Mouse (Mus musculus): ENCODE measurements around the gene Hspd1. TPM values are rescaled to one million over a fixed set of nuclear protein-coding genes. Genes with fewer than 3 reads are reported as not detected.

Gene Hspd1
- polyA plus RNA-seq, 1 experiment, result 28.3 TPM

GRCm38 (mm10) chr1:55051671-55052070 lies 36.4 kb downstream of the Hspd1 start:
- no peaks in the 10 kb centered on the region for H3K4me1 ChIP-seq (replicated peaks; ENCODE audit: control insufficient read depth, insufficient read depth, low read length)
- H3K36me3 ChIP-seq (ENCODE audit: control insufficient read depth, insufficient read depth, low read length), result no peaks in the 10 kb centered on the region
- DNase-seq, result no peak
- no peaks in the 10 kb centered on the region for H3K27me3 ChIP-seq (ENCODE audit: control insufficient read depth, insufficient read depth, low read length)
- no peak overlapping the region for H3K27ac ChIP-seq (ENCODE audit: control insufficient read depth, insufficient read depth, low read length)
- WGBS, result 96% methylated on average over 3 of the region's 3 CpGs
- H3K4me3 ChIP-seq (ENCODE audit: control insufficient read depth, insufficient read depth, low read length), result no peak overlapping the region
- TF ChIP-seq POLR2A (IDR thresholded peaks at IDR 0.05; ENCODE audit: control insufficient read depth, extremely low read depth, insufficient read depth, low read length, poor library complexity), result no peak
- no peak for TF ChIP-seq CTCF (IDR thresholded peaks at IDR 0.05; ENCODE audit: borderline replicate concordance, control insufficient read depth, extremely low read depth, insufficient read depth, low read length, poor library complexity)

GRCm38 (mm10) chr1:55048841-55049587 lies 39.0 kb downstream of the Hspd1 start:
- Histone ChIP-seq H3K4me3 (ENCODE audit: control insufficient read depth, insufficient read depth, low read length) (no peak overlapping the region), H3K27ac (ENCODE audit: control insufficient read depth, insufficient read depth, low read length) (no peak overlapping the region), H3K27me3 (ENCODE audit: control insufficient read depth, insufficient read depth, low read length) (no peaks in the 10 kb centered on the region), H3K4me1 (replicated peaks; ENCODE audit: control insufficient read depth, insufficient read depth, low read length) (no peaks in the 10 kb centered on the region), H3K36me3 (ENCODE audit: control insufficient read depth, insufficient read depth, low read length) (no peaks in the 10 kb centered on the region)
- TF ChIP-seq POLR2A (IDR thresholded peaks at IDR 0.05; ENCODE audit: control insufficient read depth, extremely low read depth, insufficient read depth, low read length, poor library complexity), result no peak
- TF ChIP-seq CTCF (IDR thresholded peaks at IDR 0.05; ENCODE audit: borderline replicate concordance, control insufficient read depth, extremely low read depth, insufficient read depth, low read length, poor library complexity), result no peak
- DNase-seq, result no peak
- WGBS, result 79% methylated on average over 4 of the region's 4 CpGs

- Histone ChIP-seq H3K4me3 (ENCODE audit: control insufficient read depth, insufficient read depth, low read length) (no peak overlapping the region), H3K4me1 (replicated peaks; ENCODE audit: control insufficient read depth, insufficient read depth, low read length) (no peaks in the 10 kb centered on the region), H3K27ac (ENCODE audit: control insufficient read depth, insufficient read depth, low read length) (no peak overlapping the region), H3K36me3 (ENCODE audit: control insufficient read depth, insufficient read depth, low read length) (no peaks in the 10 kb centered on the region), H3K27me3 (ENCODE audit: control insufficient read depth, insufficient read depth, low read length) (no peaks in the 10 kb centered on the region)
- no peak for DNase-seq
- TF ChIP-seq CTCF (IDR thresholded peaks at IDR 0.05; ENCODE audit: borderline replicate concordance, control insufficient read depth, extremely low read depth, insufficient read depth, low read length, poor library complexity), result no peak
- TF ChIP-seq POLR2A (IDR thresholded peaks at IDR 0.05; ENCODE audit: control insufficient read depth, extremely low read depth, insufficient read depth, low read length, poor library complexity), result no peak
- WGBS, result 82% methylated on average over 3 of the region's 3 CpGs
These were observed 44.9 kb downstream of the Hspd1 start for GRCm38 (mm10) chr1:55043164-55043563.

GRCm38 (mm10) chr1:55042246-55042645 lies 45.8 kb downstream of the Hspd1 start:
- TF ChIP-seq CTCF (IDR thresholded peaks at IDR 0.05; ENCODE audit: borderline replicate concordance, control insufficient read depth, extremely low read depth, insufficient read depth, low read length, poor library complexity) (no peak), POLR2A (IDR thresholded peaks at IDR 0.05; ENCODE audit: control insufficient read depth, extremely low read depth, insufficient read depth, low read length, poor library complexity) (no peak)
- peak; percentile 47 for DNase-seq
- no peaks in the 10 kb centered on the region for H3K36me3 ChIP-seq (ENCODE audit: control insufficient read depth, insufficient read depth, low read length)
- no peak overlapping the region for H3K27ac ChIP-seq (ENCODE audit: control insufficient read depth, insufficient read depth, low read length)
- no peaks in the 10 kb centered on the region for H3K4me1 ChIP-seq (replicated peaks; ENCODE audit: control insufficient read depth, insufficient read depth, low read length)
- 73% methylated on average over 1 of the region's 1 CpGs for WGBS
- no peak overlapping the region for H3K4me3 ChIP-seq (ENCODE audit: control insufficient read depth, insufficient read depth, low read length)
- H3K27me3 ChIP-seq (ENCODE audit: control insufficient read depth, insufficient read depth, low read length), result no peaks in the 10 kb centered on the region

- no peak for DNase-seq
- 96% methylated on average over 4 of the region's 4 CpGs for WGBS
- no peaks in the 10 kb centered on the region for H3K27me3 ChIP-seq (ENCODE audit: control insufficient read depth, insufficient read depth, low read length)
- TF ChIP-seq POLR2A (IDR thresholded peaks at IDR 0.05; ENCODE audit: control insufficient read depth, extremely low read depth, insufficient read depth, low read length, poor library complexity) (no peak), CTCF (IDR thresholded peaks at IDR 0.05; ENCODE audit: borderline replicate concordance, control insufficient read depth, extremely low read depth, insufficient read depth, low read length, poor library complexity) (no peak)
- no peaks in the 10 kb centered on the region for H3K4me1 ChIP-seq (replicated peaks; ENCODE audit: control insufficient read depth, insufficient read depth, low read length)
- H3K27ac ChIP-seq (ENCODE audit: control insufficient read depth, insufficient read depth, low read length), result no peak overlapping the region
- no peak overlapping the region for H3K4me3 ChIP-seq (ENCODE audit: control insufficient read depth, insufficient read depth, low read length)
- no peaks in the 10 kb centered on the region for H3K36me3 ChIP-seq (ENCODE audit: control insufficient read depth, insufficient read depth, low read length)
These were observed 46.4 kb downstream of the Hspd1 start for GRCm38 (mm10) chr1:55041691-55042090.

GRCm38 (mm10) chr1:55039944-55040343 lies 48.1 kb downstream of the Hspd1 start:
- no peak for DNase-seq
- Histone ChIP-seq H3K27me3 (ENCODE audit: control insufficient read depth, insufficient read depth, low read length) (no peaks in the 10 kb centered on the region), H3K36me3 (ENCODE audit: control insufficient read depth, insufficient read depth, low read length) (no peaks in the 10 kb centered on the region), H3K4me3 (ENCODE audit: control insufficient read depth, insufficient read depth, low read length) (no peak overlapping the region), H3K4me1 (replicated peaks; ENCODE audit: control insufficient read depth, insufficient read depth, low read length) (no peaks in the 10 kb centered on the region), H3K27ac (ENCODE audit: control insufficient read depth, insufficient read depth, low read length) (no peak overlapping the region)
- TF ChIP-seq POLR2A (IDR thresholded peaks at IDR 0.05; ENCODE audit: control insufficient read depth, extremely low read depth, insufficient read depth, low read length, poor library complexity), result no peak
- no peak for TF ChIP-seq CTCF (IDR thresholded peaks at IDR 0.05; ENCODE audit: borderline replicate concordance, control insufficient read depth, extremely low read depth, insufficient read depth, low read length, poor library complexity)
- 100% methylated on average over 1 of the region's 1 CpGs for WGBS
